Mouse (Mus musculus): ENCODE measurements around the gene Rplp1. TPM values are rescaled to one million over a fixed set of nuclear protein-coding genes. Genes with fewer than 3 reads are reported as not detected.
A peak's percentile ranks its signal among the peaks of the same experiment; 100 is the strongest.

The Rplp1 gene
- 1,000 to 10,000 TPM; 2,291 to 2,466 TPM for total RNA-seq (2021)
- long read RNA-seq, experiment 1, transcript Rplp1-201 (3 exons, 499 nt), result major isoform, 407 of 435 reads
- long read RNA-seq, experiment 1, partial matches to known transcripts, result 27 of 435 reads
- long read RNA-seq, experiment 1, other reads (novel, unspliced or antisense), result 1 of 435 reads
- long read RNA-seq, experiment 2, transcript Rplp1-201 (3 exons, 499 nt), result major isoform, 361 of 389 reads
- long read RNA-seq, experiment 2, partial matches to known transcripts, result 7 of 389 reads
- long read RNA-seq, experiment 2, other reads (novel, unspliced or antisense), result 21 of 389 reads

DNA sequence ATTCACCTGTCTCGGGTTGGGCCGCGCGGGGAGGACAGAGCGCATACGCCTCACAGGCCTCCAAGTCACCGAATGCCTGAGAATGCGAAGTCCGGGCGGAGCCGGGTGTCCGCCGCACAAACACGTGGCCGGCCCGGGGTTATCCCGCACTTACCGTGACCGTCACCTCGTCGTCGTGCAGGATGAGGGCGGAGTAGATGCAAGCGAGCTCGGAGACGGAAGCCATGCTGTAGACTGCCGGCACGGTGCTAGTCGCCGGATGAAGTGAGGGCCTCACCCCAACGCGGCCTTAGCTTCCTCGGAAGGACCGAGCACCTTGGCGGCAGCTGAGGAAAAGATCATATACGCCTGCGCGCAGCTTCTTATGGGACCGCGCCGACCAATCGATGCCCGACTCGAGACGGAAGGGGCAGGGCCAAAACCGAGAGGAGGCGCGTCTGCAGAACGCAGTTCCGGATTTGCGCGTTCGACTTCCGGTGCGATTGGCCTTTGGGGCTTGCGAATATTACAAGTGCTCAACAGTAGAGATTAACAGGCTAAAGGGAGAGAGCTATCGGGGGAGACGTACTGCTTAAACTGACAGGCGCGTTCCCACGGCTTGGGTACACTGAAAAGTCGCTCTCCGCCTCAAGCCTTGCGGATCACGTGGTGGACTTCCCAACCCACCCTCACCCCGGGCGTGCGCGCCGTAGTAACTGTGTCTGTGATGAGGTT lies at the start of gene Rplp1:
Gene Rplp1 (minus strand): TSS at position 340 of the 714 bp plus-strand sequence.
- peak; percentile 91 for DNase-seq (ENCODE audit: low spot score in 2 of 2)

GRCm38 (mm10) chr9:61963356-61963755 lies 49.0 kb upstream of the Rplp1 start:
- DNase-seq (ENCODE audit: low spot score in 2 of 2), result no peak

GRCm38 (mm10) chr9:61961181-61961580 lies 46.8 kb upstream of the Rplp1 start:
- no peak for DNase-seq (ENCODE audit: low spot score in 2 of 2)

DNA sequence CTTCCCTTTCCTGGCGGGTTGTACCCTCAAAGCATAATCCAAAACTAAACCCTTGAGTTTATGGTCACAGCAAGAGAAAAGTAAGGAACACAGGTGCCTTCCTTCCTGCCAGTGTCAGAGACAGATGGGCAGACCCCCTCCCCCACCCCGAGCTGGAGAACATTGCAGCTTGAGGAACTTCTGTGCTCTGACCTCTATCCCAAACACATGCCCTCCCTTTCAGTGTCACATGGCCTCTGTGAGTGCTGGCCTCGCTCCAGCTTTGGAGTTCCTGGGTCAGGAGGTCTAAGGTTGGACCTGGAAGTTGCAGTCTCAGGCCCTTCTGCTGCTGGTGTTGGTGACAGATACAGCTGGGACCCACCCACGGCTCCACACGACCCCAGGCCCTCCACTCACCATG lies 46.4 kb upstream of the Rplp1 start:
- DNase-seq (ENCODE audit: low spot score in 2 of 2), result no peak

GRCm38 (mm10) chr9:61959921-61960569 lies 45.7 kb upstream of the Rplp1 start:
- DNase-seq (ENCODE audit: low spot score in 2 of 2), result no peak

DNA sequence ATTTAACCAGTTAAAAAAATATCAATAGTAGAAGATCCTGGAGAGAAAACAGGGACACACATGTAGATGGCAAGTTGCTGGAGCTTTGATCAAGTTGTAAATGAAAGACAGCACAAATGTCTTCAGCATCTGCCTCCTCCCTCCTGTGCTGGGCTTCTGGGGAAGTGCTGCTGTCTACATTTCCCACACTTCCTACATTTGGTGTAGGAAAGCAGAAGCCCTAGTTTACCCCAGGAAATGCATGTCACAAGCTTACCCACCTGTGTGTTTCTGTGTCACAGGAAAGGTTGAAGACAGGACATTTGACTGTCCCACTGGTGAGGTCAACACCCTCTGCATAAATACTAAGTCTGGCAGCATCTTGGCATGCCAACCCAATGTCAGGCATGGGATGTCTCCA lies 40.4 kb upstream of the Rplp1 start:
- no peak for DNase-seq (ENCODE audit: low spot score in 2 of 2)

- DNase-seq (ENCODE audit: low spot score in 2 of 2), result no peak
These were observed 37.9 kb upstream of the Rplp1 start for GRCm38 (mm10) chr9:61952241-61952640.

DNA sequence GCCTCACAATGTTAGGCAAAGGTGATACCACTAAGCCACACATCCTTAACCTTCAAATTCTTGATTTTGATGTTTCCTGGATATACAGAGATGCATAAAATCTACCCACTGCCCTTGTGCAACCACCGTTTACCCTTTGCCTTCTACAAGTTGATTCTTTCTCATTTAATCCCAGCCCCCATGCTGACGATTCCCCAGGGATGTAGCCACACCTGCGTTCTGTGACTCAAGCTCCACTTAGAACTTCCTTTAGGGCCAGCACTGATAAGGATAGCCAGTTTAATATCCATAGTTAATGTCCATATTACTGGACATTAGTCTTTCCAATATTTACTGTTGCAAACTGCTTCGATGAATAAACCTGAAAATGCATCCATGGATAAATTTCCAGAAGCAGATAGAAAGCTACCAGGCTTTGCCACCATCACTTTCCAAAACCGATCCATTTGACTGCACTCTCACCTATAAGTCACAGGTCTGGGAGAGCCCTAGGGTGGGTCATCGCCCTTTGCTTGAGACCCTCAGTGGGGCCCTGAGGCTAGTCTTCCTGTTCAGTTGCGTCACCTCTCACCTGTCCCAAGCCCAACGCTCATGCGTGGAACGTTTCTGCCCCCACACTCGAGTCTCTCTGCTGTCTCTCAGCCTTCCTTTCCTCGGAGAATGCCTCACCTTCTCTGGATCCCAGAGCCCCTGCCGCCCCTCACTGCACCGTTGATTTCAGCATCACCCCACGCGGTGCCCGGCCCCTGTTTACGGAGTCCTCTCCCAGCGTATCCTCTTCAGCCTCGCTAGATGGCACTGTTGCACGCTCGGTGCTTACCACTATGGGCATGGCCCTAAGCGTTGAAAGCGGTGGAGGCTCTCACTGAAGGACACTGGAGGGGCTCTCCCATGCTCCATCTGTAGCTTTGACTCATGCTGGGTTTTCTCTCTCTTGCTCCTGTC lies 33.3 kb upstream of the Rplp1 start:
- DNase-seq (ENCODE audit: low spot score in 2 of 2), result peak; percentile 40 to 41

GRCm38 (mm10) chr9:61946623-61947401 lies 32.5 kb upstream of the Rplp1 start, which contains the start of gene Kif23:
TSS of gene Kif23 (minus strand) at chr9:61946774.
- DNase-seq (ENCODE audit: low spot score in 2 of 2), result peak; percentile 96 to 99

- no peak for DNase-seq (ENCODE audit: low spot score in 2 of 2)
These were observed 31.8 kb upstream of the Rplp1 start for GRCm38 (mm10) chr9:61945973-61946611.

DNA sequence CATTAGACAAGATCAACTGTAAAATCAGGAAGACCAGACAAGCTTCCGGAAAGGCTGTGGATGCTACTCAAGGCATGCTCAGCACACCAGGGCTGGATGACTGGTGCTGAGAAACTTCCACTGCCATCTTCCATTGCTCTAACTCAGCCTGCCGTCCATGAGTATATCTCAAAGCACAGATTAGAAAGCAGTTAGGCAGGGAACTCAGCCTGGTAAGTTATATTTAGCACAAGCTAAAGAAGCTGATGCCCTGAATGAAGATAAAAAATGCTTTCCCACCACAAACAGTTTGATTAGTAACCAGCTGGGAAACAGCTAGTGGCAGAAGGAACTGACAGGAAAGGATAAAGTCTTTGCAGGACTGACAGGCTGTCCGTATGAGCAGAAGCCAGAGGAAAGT lies 26.7 kb upstream of the Rplp1 start:
- no peak for DNase-seq (ENCODE audit: low spot score in 2 of 2)

DNA sequence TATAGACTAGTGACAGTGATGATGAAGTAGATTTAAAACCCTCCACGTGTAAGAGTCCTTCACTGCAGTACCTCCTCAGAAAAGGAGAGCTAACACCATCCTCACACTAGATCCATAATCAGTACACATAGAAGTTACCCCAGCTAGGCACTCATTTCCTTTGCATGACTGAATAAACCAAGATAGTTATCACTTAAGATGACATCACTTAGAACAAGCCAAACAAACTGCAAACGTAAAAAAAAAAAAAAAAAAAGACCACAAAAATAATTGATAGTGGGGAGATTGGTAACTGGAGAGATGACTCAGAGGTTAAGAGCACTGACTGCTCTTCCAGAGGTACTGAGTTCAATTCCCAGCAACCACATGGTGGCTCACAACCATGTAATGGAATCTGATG lies 19.0 kb upstream of the Rplp1 start:
- no peak for DNase-seq (ENCODE audit: low spot score in 2 of 2)

DNA sequence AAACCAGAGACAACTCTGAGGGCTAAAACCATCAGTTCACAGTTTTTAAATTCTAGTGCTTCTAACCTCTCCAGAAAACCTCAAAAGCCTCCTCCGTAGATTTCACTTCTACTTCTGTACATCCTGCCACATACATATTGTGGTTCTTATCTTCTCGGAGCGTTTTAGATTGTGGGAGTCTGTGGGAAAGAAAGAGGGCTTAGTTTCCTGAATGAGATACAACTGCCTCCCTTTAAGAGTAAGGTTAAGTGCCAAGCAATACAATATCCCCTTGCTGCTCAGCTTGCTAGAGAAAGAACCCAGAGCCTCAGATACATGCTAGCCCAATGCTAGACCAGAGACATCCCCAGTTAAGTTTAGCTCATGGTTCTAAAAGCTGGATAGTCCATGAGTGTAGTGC lies 17.7 kb upstream of the Rplp1 start:
- no peak for DNase-seq (ENCODE audit: low spot score in 2 of 2)

- DNase-seq (ENCODE audit: low spot score in 2 of 2), result no peak
These were observed 10.8 kb upstream of the Rplp1 start for GRCm38 (mm10) chr9:61925086-61925660.

DNA sequence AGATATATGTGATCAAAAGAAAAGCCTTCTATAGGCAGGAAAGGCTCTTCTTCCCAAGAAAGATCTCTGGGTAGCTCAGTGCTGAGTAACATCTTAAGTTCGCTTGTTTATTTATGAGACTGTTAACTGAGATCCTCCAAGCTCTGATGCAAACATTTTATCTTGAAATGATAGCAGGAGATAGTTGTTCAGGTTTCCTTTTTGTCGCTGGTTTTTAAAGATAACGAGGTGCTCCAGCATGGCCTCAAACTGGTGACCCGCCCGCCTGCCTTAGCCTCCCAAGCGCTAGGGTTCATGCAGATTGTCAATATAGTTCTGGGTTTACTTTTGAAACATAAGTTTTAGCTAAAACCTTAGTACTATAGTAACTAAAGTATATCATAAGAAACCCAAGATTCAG lies 6.0 kb upstream of the Rplp1 start:
- no peak for DNase-seq (ENCODE audit: low spot score in 2 of 2)

- DNase-seq (ENCODE audit: low spot score in 2 of 2), result no peak
These were observed 5.1 kb upstream of the Rplp1 start for GRCm38 (mm10) chr9:61919464-61919863.

GRCm38 (mm10) chr9:61917436-61917835 lies 3.1 kb upstream of the Rplp1 start:
- DNase-seq (ENCODE audit: low spot score in 2 of 2), result no peak

DNA sequence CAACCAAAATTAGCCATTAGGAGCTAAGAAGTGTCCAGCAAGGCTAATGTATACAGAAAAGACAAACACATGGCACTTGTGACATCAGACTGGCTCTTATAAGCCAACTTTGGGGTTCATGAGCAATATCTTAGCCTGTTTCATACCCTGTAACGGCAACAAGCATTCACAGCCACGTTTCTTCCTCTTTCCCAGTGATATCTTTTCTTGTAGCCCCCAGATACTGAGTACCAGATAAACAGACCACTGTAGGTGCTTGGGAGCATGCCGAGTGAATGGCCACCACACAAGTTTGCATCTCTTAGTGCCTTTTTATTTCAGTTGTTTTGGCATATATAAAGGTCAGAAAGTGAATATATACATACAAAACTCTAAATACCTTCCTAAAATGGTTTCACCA lies 2.6 kb upstream of the Rplp1 start:
- no peak for DNase-seq (ENCODE audit: low spot score in 2 of 2)

DNA sequence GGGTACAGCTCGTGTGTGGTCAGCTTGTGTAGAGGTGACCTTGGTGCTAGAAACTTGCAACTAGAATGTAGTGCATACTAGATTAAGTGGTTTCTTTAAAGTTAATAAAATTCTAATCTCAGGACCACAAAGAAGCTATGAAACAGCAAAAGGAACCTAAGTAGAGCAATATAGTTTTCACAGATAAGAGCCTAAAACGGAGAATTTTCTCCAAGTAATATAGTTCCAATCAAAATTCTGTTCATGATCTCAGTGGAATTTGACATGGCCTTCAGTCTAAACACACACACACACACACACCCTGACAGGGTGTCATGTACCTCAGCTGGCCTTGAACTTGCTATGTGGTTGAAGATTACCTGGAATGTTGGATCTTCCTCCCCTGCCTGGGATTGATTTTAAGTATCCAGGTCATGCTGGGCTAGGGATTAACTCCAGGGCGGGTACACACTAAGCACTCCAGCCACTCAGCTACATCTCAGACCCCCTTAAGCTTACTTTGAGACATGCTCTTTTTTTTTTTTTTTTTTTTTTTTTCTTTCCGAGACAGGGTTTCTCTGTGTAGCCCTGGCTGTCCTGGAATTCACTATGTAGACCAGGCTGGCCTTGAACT lies 1.2 kb upstream of the Rplp1 start:
- DNase-seq (ENCODE audit: low spot score in 2 of 2), result no peak

All from adrenal gland, postnatal 4 days (tissue).